Mouse (Mus musculus): ENCODE data around the gene Extl1.
A peak's percentile ranks its signal among the peaks of the same experiment; 100 is the strongest.
"Not testable (repeated sequence)": the region's sequence is repeated elsewhere in the genome, so short reads cannot be mapped to it uniquely, and the experiment has no call there.

Extl1 gene

GRCm38 (mm10) chr4:134383750-134384149 is at the start of gene Extl1:
Gene Extl1, minus strand, starts transcription at chr4:134383850.
- not testable (repeated sequence) for DNase-seq

GRCm38 (mm10) chr4:134432686-134433360 is 49.2 kb upstream of the Extl1 start:
- DNase-seq = peak; percentile 57 to 59

GRCm38 (mm10) chr4:134430381-134431004 is 46.8 kb upstream of the Extl1 start:
- peak; percentile 81 to 87 for DNase-seq

DNA sequence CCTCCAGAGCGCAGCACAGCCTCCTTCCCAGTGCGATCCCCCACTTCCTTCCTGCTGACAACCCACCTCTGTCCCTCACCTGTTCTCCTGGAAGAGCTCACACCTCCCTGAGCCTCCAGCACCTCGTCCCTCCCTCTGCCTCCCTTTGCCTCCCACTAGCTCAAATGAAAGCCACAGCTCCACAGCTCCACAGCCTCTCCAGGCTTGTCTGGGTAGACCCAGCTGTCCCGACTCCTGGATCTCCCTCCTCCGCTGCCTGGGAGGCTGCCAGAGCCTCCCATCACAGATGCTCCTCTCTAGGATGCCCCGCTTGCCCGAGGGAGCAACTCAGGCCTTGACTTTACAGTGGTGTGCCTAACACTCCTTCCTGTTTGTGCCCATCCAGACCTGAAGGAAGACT is 41.4 kb upstream of the Extl1 start:
- DNase-seq = no peak

- no peak for DNase-seq
These were observed 40.3 kb upstream of the Extl1 start for GRCm38 (mm10) chr4:134423949-134424348.

DNA sequence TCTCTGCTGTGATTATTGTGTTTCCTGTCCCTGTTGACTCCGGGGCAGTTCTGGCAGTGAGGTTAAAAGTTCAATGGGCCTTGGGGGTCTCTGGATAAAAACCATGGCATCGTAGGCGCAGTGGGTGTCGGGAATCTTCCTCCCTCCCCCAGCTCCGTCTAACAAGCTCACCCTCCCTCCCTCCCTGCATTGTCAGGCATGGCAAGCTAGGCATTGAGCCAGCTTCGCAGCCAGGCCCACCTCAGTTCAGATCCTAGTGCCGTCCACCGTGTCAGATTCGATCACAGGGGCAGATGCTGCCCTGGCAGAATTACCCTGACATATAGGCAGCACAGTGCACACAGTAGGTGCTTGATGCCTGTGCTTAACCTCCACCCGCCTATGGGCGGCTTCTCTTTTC is 38.3 kb upstream of the Extl1 start:
- DNase-seq = no peak

DNA sequence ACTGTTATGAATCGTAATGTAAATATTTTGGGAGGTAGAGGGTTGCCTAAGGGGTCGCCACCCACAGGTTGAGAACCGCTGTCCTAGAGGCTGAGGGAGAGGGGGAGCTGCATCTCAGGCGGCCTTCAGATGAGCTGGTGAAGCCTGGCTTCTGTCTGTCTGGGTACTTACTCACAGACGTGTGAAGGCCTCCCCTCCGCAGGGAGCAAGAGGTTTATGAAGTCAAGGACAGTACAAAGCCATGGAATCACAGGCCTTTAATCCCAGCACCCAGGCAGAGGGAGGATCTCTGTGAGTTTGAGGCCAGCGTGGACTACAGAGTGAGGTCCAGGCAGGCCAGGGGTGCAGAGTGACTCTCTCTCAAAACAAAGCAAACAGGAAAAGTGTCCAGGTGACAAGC is 33.5 kb upstream of the Extl1 start:
- DNase-seq = no peak

- DNase-seq = no peak
These were observed 33.0 kb upstream of the Extl1 start for GRCm38 (mm10) chr4:134416602-134417001.

DNA sequence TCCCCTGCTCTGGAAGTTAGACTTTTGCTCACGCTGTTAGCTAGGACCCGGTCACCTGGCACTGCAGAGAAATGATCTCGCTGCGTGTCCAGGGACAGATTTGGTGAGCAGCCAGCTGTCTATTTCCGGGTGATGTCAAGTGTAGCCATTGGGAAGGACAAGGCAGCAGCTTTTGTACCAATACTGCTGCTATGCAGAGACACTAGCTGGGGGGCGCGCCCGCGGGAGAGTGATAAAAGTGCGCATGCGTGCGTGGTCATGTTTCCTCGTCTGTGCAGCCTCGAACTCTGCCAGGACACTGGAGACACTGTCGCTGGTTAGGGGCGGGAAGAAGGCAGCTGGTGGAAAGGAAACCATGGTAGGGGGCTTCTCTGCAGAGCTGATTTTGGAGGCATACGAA is 32.5 kb upstream of the Extl1 start:
- DNase-seq = peak; percentile 60 to 64

GRCm38 (mm10) chr4:134409286-134409685 is 25.6 kb upstream of the Extl1 start:
- DNase-seq = no peak

GRCm38 (mm10) chr4:134403721-134404120 is 20.1 kb upstream of the Extl1 start:
- DNase-seq = no peak

- no peak for DNase-seq
These were observed 19.1 kb upstream of the Extl1 start for GRCm38 (mm10) chr4:134402571-134403262.

DNA sequence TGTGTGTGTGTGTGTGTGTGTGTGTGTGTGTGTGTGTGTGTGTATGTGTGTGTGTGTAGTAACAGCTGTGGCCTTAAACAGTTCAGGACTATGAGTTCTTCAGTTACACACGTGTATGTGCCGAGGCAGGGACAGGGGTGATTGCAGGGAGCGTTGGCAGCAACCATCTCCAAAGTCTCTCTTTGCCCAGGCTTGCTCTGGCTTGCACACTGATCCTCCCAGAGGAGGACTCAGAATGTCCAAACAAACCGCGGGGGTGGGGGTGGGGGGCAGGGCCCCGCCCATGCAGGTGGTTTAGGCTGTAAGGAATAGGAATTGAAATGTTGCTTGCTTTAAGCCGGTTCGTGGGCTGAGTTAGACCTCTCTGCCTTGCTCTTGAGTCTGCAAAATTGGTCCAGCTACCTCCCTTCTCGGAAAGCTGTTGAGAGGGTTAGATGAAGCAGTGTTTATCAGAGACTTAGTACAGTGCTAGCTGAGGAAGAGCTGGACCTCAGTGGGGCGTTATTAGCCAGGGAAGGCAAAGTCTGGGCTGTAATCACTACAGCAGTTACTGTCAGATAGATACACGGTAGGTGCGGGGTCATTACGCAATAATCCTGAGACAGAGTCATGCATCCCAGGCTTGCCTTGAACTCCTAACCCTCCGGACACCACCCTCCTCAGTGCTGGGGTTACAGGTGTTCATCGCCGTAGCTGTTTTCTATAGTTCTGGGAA is 18.4 kb upstream of the Extl1 start:
- no peak for DNase-seq

- peak in 1 of 2 experiments; percentile 42 for DNase-seq
These were observed 17.6 kb upstream of the Extl1 start for GRCm38 (mm10) chr4:134401181-134401661.

DNA sequence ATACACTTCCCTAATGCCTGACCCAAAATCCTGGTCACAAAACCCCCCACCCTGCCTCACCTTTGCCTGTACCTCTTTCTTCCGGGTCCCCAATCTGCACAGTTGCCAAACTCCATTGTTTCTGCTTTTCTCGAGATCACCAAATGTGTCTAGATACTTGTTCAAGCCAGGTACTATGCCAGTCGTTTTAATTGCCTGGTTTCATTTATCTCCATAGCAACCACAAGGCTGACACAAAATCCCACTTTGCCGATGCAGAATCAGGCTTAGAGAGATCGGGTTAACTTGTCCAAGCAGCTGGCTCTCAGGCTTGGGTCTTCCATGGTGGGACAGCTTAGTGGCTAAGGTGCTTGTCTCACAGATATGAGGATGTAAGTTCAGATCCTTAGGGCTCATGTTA is 16.6 kb upstream of the Extl1 start:
- no peak for DNase-seq

DNA sequence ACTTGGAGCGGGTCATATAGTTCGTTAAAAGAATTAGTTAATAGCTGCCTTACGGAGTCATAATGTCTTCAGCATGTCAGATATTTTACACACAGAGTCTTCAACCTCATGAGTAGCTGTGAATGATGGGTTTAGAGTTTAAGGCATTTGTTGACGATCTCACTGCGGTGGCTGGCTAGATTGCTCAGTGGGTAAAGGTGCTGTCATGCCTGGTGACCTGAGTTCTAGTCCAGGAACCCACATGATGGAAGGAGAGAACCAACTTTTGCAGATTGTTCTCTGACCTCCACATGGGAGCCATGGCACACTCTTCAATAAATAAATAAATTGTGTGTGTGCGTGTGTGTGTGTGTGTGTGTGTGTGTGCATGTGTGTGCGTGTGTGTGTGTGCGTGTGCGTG is 14.1 kb upstream of the Extl1 start:
- DNase-seq = no peak

DNA sequence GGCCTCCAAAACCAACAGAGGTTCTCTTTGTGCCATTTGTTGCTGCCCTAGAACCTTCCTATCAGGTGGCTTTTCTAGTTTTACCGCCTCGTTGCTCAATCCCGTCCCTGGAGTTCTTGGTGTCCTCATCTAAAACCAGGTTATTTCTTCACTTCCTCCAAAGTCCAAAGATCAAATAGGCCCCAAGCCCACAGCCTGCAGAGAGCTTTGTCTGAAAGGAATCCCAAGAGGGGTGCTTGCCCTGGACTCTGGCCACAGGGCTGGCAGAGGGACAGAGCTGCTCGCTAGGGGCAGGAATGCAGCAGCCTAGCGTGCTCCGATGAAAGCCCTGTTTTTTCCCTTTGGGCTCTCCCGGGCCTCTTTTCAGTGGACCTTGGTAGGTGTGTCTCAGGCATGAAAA is 13.5 kb upstream of the Extl1 start:
- peak; percentile 57 to 63 for DNase-seq

DNA sequence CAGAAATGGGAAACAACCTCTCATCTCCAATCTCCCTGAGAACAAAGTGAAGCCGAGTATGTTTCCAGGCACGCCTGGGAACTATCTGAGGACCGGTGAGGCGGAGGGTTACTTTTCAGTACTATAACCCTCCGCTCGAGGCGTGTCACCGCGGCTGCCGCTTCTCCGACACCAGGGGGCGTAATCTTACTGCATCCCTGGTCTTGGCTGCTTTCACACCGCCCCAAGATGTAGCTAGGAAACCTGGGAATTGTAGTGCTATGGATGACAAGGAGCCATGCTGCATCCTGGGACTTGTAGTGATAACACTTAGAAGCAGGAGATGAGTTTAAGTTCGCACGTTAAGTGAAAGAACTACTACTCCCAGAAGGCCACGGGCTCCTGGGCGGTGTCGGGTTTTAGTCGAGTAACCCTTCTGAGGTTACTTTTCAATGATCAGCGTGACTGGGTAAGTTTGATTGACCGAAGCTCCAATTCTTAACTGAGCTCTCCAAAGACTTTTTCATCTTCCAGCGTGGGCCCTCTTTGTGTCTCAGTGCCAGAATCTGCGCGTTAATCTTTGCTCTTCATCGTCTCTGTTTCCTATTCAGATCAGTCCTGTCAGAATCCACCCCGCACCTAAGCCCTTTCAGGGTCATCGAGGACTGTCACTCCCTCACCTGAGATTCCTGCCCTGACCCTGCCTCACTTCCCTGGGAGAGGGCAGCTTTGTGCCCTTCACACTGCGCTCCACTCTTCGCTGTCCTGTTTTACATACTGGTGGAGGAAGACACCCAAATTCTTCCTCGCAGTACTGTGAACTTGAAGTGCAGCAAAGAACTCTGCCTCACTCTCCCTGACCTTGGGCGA is 12.6 kb upstream of the Extl1 start, which contains the start of gene Pafah2:
TSS of gene Pafah2 (plus strand) at position 344 of the 849 bp plus-strand sequence.
- peak; percentile 93 to 96 for DNase-seq

GRCm38 (mm10) chr4:134395142-134395541 is 11.5 kb upstream of the Extl1 start:
- DNase-seq = peak in 1 of 2 experiments; percentile 25

GRCm38 (mm10) chr4:134393026-134393425 is 9.4 kb upstream of the Extl1 start:
- DNase-seq = no peak

- no peak for DNase-seq
These were observed 8.9 kb upstream of the Extl1 start for GRCm38 (mm10) chr4:134392595-134392994.

DNA sequence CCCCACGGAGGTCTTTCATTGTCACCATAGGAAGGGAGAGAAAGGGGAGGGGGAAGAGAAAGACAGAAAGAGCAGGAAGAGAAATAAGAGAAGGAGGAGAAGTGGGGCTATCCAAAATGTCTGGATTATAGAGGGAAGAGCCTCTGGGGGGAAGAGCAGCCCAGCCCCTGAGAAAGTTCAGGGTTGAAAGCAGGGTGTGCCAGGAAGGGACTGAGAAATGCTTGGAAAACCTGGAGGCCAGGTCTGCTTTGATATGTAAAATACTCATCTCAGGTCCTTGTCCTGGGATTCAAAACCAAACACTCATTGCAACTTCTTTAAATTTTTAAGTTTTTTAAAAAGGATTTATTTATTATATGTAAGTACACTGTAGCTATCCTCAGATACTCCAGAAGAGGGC is 8.0 kb upstream of the Extl1 start:
- DNase-seq = no peak

Data from cerebellum, adult 18-20 months (tissue).